Mouse (Mus musculus) layer of hippocampus, postnatal 14 days (tissue): ENCODE results near the gene Lrp8. TPM values are rescaled to one million over a fixed set of nuclear protein-coding genes. Genes with fewer than 3 reads are reported as not detected.

ENCODE experiments used
- DNase-seq, 2 experiments: peaks; one replicate each; pipeline ENCODE4 v3.0.0; 2021 to 2022; ENCODE audit warnings: low spot score in 2 of 2, mixed read lengths in 1 of 2
- total RNA-seq, 2 experiments: library from RNA; stranded (reverse); gene quantifications; 2 replicates each; pipeline ENCODE4 v1.2.3; 2021

The Lrp8 gene
- total RNA-seq, 2 experiments from 2014 or later = 116 to 132 TPM

GRCm38 (mm10) chr4:107805491-107805890, 3.4 kb downstream of the Lrp8 start:
- no peak for DNase-seq

- DNase-seq = no peak
Observed at GRCm38 (mm10) chr4:107807796-107808195, 5.7 kb downstream of the Lrp8 start.

GRCm38 (mm10) chr4:107808655-107809054, 6.6 kb downstream of the Lrp8 start:
- no peak for DNase-seq

GRCm38 (mm10) chr4:107811006-107811405, 8.9 kb downstream of the Lrp8 start:
- no peak for DNase-seq

GRCm38 (mm10) chr4:107811716-107812330, 9.8 kb downstream of the Lrp8 start:
- no peak for DNase-seq

- DNase-seq = no peak
Observed at GRCm38 (mm10) chr4:107812336-107812735, 10.3 kb downstream of the Lrp8 start.

GRCm38 (mm10) chr4:107816459-107816858, 14.4 kb downstream of the Lrp8 start:
- no peak for DNase-seq

GRCm38 (mm10) chr4:107817463-107817862, 15.4 kb downstream of the Lrp8 start:
- peak in 1 of 2 experiments; percentile 86 for DNase-seq

- DNase-seq = no peak
Observed at GRCm38 (mm10) chr4:107819990-107820719, 18.1 kb downstream of the Lrp8 start.

GRCm38 (mm10) chr4:107820856-107821619, 19.0 kb downstream of the Lrp8 start:
- no peak for DNase-seq

- no peak for DNase-seq
Observed at GRCm38 (mm10) chr4:107822936-107823411, 20.9 kb downstream of the Lrp8 start.

- DNase-seq = no peak
Observed at GRCm38 (mm10) chr4:107823511-107823910, 21.4 kb downstream of the Lrp8 start.

- peak; percentile 67 to 83 for DNase-seq
Observed at GRCm38 (mm10) chr4:107828727-107829218, 26.7 kb downstream of the Lrp8 start.

GRCm38 (mm10) chr4:107829675-107830074, 27.6 kb downstream of the Lrp8 start:
- no peak for DNase-seq

GRCm38 (mm10) chr4:107830189-107830588, 28.1 kb downstream of the Lrp8 start:
- DNase-seq = no peak

- DNase-seq = no peak
Observed at GRCm38 (mm10) chr4:107830821-107831221, 28.8 kb downstream of the Lrp8 start.

- DNase-seq = no peak
Observed at GRCm38 (mm10) chr4:107831678-107832077, 29.6 kb downstream of the Lrp8 start.

- DNase-seq = no peak
Observed at GRCm38 (mm10) chr4:107833525-107833924, 31.5 kb downstream of the Lrp8 start.

- DNase-seq = no peak
Observed at GRCm38 (mm10) chr4:107834643-107835314, 32.7 kb downstream of the Lrp8 start.

GRCm38 (mm10) chr4:107835508-107835909, 33.4 kb downstream of the Lrp8 start:
- no peak for DNase-seq

GRCm38 (mm10) chr4:107836758-107837157, 34.7 kb downstream of the Lrp8 start:
- peak; percentile 69 to 84 for DNase-seq
